Mouse (Mus musculus) midbrain, embryonic 15.5 days (tissue): ENCODE measurements around the gene 2810006K23Rik. TPM values are rescaled to one million over a fixed set of nuclear protein-coding genes. Genes with fewer than 3 reads are reported as not detected.
"Not testable (repeated sequence)": the region's sequence is repeated elsewhere in the genome, so short reads cannot be mapped to it uniquely, and the experiment has no call there.

Source experiments
- ATAC-seq: fragments of 200-750 bp; cut with Nextera tagmentation; replicated peaks from 2 replicates; pipeline ENCODE4 v1.8.0; 2017; ENCODE audit warnings: moderate TSS enrichment
- H3K27ac ChIP-seq: fragments of 300-500 bp; sonication (generic); 2 replicates; pipeline ENCODE4 v1.5.1; 2015; ENCODE audit warnings: mild to moderate bottlenecking, inconsistent platforms
- H3K27me3 ChIP-seq: fragments of 300-500 bp; sonication (generic); replicated peaks from 2 replicates; pipeline ENCODE4 v1.6.1; 2015; ENCODE audit warnings: inconsistent platforms
- H3K36me3 ChIP-seq: fragments of 300-500 bp; sonication (generic); replicated peaks from 2 replicates; pipeline ENCODE4 v1.6.1; 2015; ENCODE audit warnings: inconsistent platforms
- H3K4me1 ChIP-seq: fragments of 300-500 bp; sonication (generic); 2 replicates; pipeline ENCODE4 v1.6.1; 2015; ENCODE audit warnings: inconsistent platforms
- H3K4me2 ChIP-seq: fragments of 300-500 bp; sonication (generic); 2 replicates; pipeline ENCODE4 v1.6.1; 2015; ENCODE audit warnings: inconsistent platforms, mild to moderate bottlenecking, moderate library complexity
- H3K4me3 ChIP-seq: fragments of 300-500 bp; sonication (generic); 2 replicates; pipeline ENCODE4 v1.5.1; 2015; ENCODE audit warnings: mild to moderate bottlenecking, inconsistent platforms
- H3K9ac ChIP-seq: fragments of 300-500 bp; sonication (generic); 2 replicates; pipeline ENCODE4 v1.6.1; 2015; ENCODE audit warnings: mild to moderate bottlenecking, inconsistent platforms
- H3K9me3 ChIP-seq: fragments of 300-500 bp; sonication (generic); 2 replicates; pipeline ENCODE4 v1.6.1; 2016; ENCODE audit warnings: inconsistent platforms
- WGBS: fragments of 180-500 bp; shearing (Covaris S2); methylation state at CpG from one replicate; pipeline ENCODE4 v1.1.7; 2015; ENCODE audit warnings: mixed read lengths; 5-methylcytosine and 5-hydroxymethylcytosine counted together
- polyA plus RNA-seq: library from polyadenylated mRNA; unstranded; fragments of >200 nt; fragmentation: Nextera tagmentation; extraction: Ambion mirVana; gene quantifications from 2 replicates; pipeline ENCODE4 v1.2.1, GENCODE M21; 2015

Gene 2810006K23Rik
- polyA plus RNA-seq, 1 experiment from 2014 or later = 13.6 TPM

DNA sequence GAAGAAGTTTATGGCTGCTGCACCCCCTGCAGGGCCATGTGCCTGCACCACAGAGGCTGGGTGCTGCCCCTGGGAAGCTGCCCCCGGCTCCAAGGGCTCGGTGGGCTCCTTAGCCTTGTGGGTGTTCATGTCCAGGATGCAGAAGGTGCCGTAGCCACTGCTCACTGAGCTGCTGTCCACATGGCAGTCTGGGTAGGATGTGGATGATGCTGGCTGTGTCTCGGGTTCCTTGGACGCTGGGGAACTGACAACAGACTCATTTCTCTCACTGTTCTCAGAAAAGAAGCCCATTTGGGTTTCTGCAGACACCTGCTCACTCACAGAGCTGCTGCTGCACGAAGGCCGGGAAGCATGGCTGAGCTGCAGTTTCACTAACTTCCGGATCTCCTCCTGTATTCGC lies 12.4 kb upstream of the 2810006K23Rik start:
- Histone ChIP-seq H3K4me1 (no peaks in the 10 kb centered on the region), H3K36me3 (peaks cover 41% of the 10 kb centered on the region), H3K9me3 (no peaks in the 10 kb centered on the region), H3K4me3 (no peak overlapping the region), H3K9ac (no peak overlapping the region), H3K4me2 (no peak overlapping the region), H3K27me3 (no peaks in the 10 kb centered on the region), H3K27ac (no peak overlapping the region)
- WGBS = 90% methylated on average over 9 of the region's 9 CpGs
- ATAC-seq = no peak

GRCm38 (mm10) chr5:124315941-124316340 lies 11.9 kb upstream of the 2810006K23Rik start:
- no peak overlapping the region for H3K27ac ChIP-seq
- ATAC-seq = no peak
- no peak overlapping the region for H3K4me2 ChIP-seq
- H3K4me3 ChIP-seq = no peak overlapping the region
- no peaks in the 10 kb centered on the region for H3K4me1 ChIP-seq
- H3K36me3 ChIP-seq = peaks cover 41% of the 10 kb centered on the region
- H3K9me3 ChIP-seq = no peaks in the 10 kb centered on the region
- H3K27me3 ChIP-seq = no peaks in the 10 kb centered on the region
- no peak overlapping the region for H3K9ac ChIP-seq
- 94% methylated on average over 11 of the region's 11 CpGs for WGBS

GRCm38 (mm10) chr5:124317648-124318047 lies 10.2 kb upstream of the 2810006K23Rik start:
- 89% methylated on average over 7 of the region's 7 CpGs for WGBS
- Histone ChIP-seq H3K9me3 (no peaks in the 10 kb centered on the region), H3K27ac (no peak overlapping the region), H3K4me2 (no peak overlapping the region), H3K9ac (no peak overlapping the region), H3K4me3 (no peak overlapping the region), H3K27me3 (no peaks in the 10 kb centered on the region), H3K4me1 (no peaks in the 10 kb centered on the region), H3K36me3 (peaks cover 30% of the 10 kb centered on the region)
- ATAC-seq = no peak

DNA sequence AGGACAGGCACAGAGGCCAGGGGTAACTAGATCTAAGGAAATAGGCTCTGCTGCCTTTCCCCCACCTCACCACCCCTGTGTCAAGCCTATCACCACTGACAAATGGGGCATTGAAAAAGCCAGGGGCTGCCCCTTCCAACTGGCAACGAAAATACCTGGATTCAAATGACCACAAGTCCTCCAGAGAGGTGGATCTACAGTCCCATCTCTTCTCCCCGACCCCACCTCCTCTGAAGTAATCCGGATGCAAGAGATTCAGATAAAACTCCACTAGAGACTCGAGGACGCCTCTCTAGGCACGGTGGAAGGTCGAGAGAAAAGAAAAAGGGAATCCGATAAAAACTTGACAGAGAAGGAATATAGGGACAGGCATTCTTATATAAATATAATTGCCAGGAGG lies 1.1 kb upstream of the 2810006K23Rik start:
- 1% methylated on average over 8 of the region's 8 CpGs for WGBS
- Histone ChIP-seq H3K9ac (peak overlapping the region; percentile 69), H3K36me3 (no peaks in the 10 kb centered on the region), H3K4me3 (peak overlapping the region; percentile 74), H3K4me1 (peaks cover 18% of the 10 kb centered on the region), H3K27me3 (no peaks in the 10 kb centered on the region), H3K4me2 (peak overlapping the region; percentile 60), H3K9me3 (no peaks in the 10 kb centered on the region), H3K27ac (peak overlapping the region; percentile 97)
- ATAC-seq = no peak

DNA sequence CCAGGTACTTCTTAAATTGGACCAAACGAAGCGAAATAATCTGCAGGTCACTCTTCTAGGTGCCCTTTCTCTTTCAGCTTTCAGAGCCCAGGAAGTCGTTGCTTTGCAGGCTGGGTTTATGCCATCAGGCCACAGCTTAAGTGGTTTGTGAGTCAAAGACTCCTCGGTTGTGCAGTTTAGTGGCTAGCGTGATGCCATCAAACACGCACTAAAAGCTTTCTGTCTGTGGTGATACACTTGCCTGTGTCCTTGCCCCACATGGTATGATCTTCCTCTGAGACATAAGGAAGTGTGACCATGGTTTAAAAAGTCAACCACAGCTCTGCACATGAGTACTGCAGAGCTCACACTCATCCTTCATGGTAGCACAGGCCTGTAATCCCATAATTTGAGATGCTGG lies 2.2 kb downstream of the 2810006K23Rik start:
- H3K9ac ChIP-seq = no peak overlapping the region
- 92% methylated on average over 6 of the region's 6 CpGs for WGBS

GRCm38 (mm10) chr5:124334392-124334791 lies 6.5 kb downstream of the 2810006K23Rik start:
- peaks cover 16% of the 10 kb centered on the region for H3K4me1 ChIP-seq
- no peaks in the 10 kb centered on the region for H3K27me3 ChIP-seq
- H3K4me3 ChIP-seq = no peak overlapping the region
- H3K4me2 ChIP-seq = no peak overlapping the region
- 35% methylated on average over 6 of the region's 6 CpGs for WGBS
- H3K36me3 ChIP-seq = no peaks in the 10 kb centered on the region
- no peak overlapping the region for H3K9ac ChIP-seq
- peak overlapping the region; percentile 75 for H3K27ac ChIP-seq
- no peaks in the 10 kb centered on the region for H3K9me3 ChIP-seq
- ATAC-seq = peak; percentile 86

More for the DNA sequence above, 2.2 kb downstream of the 2810006K23Rik start:
- H3K27ac ChIP-seq = no peak overlapping the region
- H3K9me3 ChIP-seq = no peaks in the 10 kb centered on the region
- H3K27me3 ChIP-seq = no peaks in the 10 kb centered on the region
- H3K4me2 ChIP-seq = no peak overlapping the region
- no peaks in the 10 kb centered on the region for H3K36me3 ChIP-seq
- peaks cover 33% of the 10 kb centered on the region for H3K4me1 ChIP-seq
- no peak overlapping the region for H3K4me3 ChIP-seq
- ATAC-seq = no peak

DNA sequence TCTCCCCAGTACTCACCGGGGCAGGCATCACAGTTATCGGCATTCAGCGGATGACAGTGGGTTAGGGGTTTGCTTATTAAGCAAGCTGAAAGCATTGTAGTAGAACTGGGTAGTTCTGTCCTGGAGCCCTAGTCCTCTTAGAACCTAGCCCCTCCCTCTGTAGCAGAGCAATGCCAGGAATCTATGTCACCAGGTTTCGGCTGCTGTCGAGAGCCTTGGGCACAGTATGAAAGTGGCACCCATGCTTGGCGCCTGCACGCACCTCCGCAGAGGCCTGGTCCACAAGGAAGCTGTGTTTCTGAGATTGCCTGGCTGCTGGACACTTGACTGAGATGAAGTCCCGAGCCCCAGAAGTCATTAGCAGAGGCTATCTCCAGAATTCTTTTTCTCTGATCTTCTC lies 9.2 kb downstream of the 2810006K23Rik start:
- no peak overlapping the region for H3K9ac ChIP-seq
- H3K27ac ChIP-seq = no peak overlapping the region
- 89% methylated on average over 9 of the region's 9 CpGs for WGBS
- no peak overlapping the region for H3K4me2 ChIP-seq
- no peak overlapping the region for H3K4me3 ChIP-seq
- no peaks in the 10 kb centered on the region for H3K27me3 ChIP-seq
- H3K36me3 ChIP-seq = no peaks in the 10 kb centered on the region
- no peak for ATAC-seq
- H3K9me3 ChIP-seq = no peaks in the 10 kb centered on the region
- peaks cover 16% of the 10 kb centered on the region for H3K4me1 ChIP-seq

DNA sequence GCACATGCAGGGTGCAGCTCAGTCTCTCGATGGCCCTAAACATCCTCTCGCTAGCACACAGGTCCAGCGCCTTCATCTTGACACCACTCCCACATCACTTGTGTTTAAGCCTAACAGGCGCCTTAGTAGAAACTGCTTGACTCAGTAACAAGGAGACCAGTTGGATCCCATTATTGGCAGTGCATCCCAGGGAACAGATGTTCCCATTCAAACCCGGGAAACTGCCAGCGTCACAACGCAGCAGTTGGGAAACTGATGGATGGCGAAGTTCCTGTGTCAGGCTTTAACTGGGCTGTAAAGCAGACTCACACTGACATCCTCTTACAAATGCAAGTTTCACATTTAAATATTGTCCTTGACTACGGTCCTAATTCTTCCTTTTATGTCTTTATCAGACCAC lies 10.0 kb downstream of the 2810006K23Rik start:
- ATAC-seq = no peak

GRCm38 (mm10) chr5:124338791-124339190 lies 10.9 kb downstream of the 2810006K23Rik start:
- H3K36me3 ChIP-seq = no peaks in the 10 kb centered on the region
- 87% methylated on average over 8 of the region's 8 CpGs for WGBS
- peaks cover 11% of the 10 kb centered on the region for H3K4me1 ChIP-seq
- ATAC-seq = no peak
- H3K4me3 ChIP-seq = no peak overlapping the region
- H3K9ac ChIP-seq = no peak overlapping the region
- no peak overlapping the region for H3K27ac ChIP-seq
- H3K9me3 ChIP-seq = no peaks in the 10 kb centered on the region
- H3K27me3 ChIP-seq = no peaks in the 10 kb centered on the region
- no peak overlapping the region for H3K4me2 ChIP-seq

More for the DNA sequence above, 10.0 kb downstream of the 2810006K23Rik start:
- Histone ChIP-seq H3K36me3 (no peaks in the 10 kb centered on the region), H3K9ac (no peak overlapping the region), H3K4me1 (peaks cover 16% of the 10 kb centered on the region), H3K9me3 (no peaks in the 10 kb centered on the region), H3K4me3 (no peak overlapping the region), H3K27ac (no peak overlapping the region), H3K27me3 (no peaks in the 10 kb centered on the region), H3K4me2 (no peak overlapping the region)
- 52% methylated on average over 9 of the region's 9 CpGs for WGBS

GRCm38 (mm10) chr5:124341753-124342339 lies 14.0 kb downstream of the 2810006K23Rik start:
- H3K4me3 ChIP-seq, H3K4me2 ChIP-seq, H3K4me1 ChIP-seq, H3K9me3 ChIP-seq, H3K27me3 ChIP-seq, H3K36me3 ChIP-seq, H3K9ac ChIP-seq, H3K27ac ChIP-seq: not testable (repeated sequence)
- ATAC-seq = 0 out of 2 replicates have a peak, but pooled peaks have one; percentile 45
- 72% methylated on average over 6 of the region's 6 CpGs for WGBS

GRCm38 (mm10) chr5:124342897-124343296 lies 15.0 kb downstream of the 2810006K23Rik start:
- H3K9me3 ChIP-seq = no peaks in the 10 kb centered on the region
- H3K4me3 ChIP-seq = no peak overlapping the region
- H3K9ac ChIP-seq = no peak overlapping the region
- no peak for ATAC-seq
- no peaks in the 10 kb centered on the region for H3K27me3 ChIP-seq
- H3K36me3 ChIP-seq = peaks cover 8% of the 10 kb centered on the region
- H3K4me2 ChIP-seq = no peak overlapping the region
- H3K4me1 ChIP-seq = no peaks in the 10 kb centered on the region
- WGBS = 84% methylated on average over 8 of the region's 8 CpGs
- no peak overlapping the region for H3K27ac ChIP-seq

GRCm38 (mm10) chr5:124349196-124349595 lies 21.3 kb downstream of the 2810006K23Rik start:
- WGBS = 86% methylated on average over 17 of the region's 17 CpGs
- peaks cover 17% of the 10 kb centered on the region for H3K36me3 ChIP-seq
- ATAC-seq = no peak
- H3K4me1 ChIP-seq = peaks cover 41% of the 10 kb centered on the region
- no peak overlapping the region for H3K4me3 ChIP-seq
- no peak overlapping the region for H3K9ac ChIP-seq
- no peaks in the 10 kb centered on the region for H3K9me3 ChIP-seq
- peak overlapping the region; percentile 78; the same call in 1 of the 2 replicates for H3K4me2 ChIP-seq
- peak overlapping the region; percentile 99 for H3K27ac ChIP-seq
- no peaks in the 10 kb centered on the region for H3K27me3 ChIP-seq

- Histone ChIP-seq H3K36me3 (peaks cover 12% of the 10 kb centered on the region; the same call in 1 of the 2 replicates), H3K9ac (peak overlapping the region; percentile 91), H3K27ac (peak overlapping the region; percentile 99), H3K4me1 (peaks cover 44% of the 10 kb centered on the region), H3K9me3 (no peaks in the 10 kb centered on the region), H3K4me2 (peak overlapping the region; percentile 78), H3K27me3 (no peaks in the 10 kb centered on the region), H3K4me3 (peak overlapping the region; percentile 93)
- ATAC-seq = no peak
- 52% methylated on average over 2 of the region's 2 CpGs for WGBS
Observed at GRCm38 (mm10) chr5:124350350-124350749, 22.5 kb downstream of the 2810006K23Rik start.
